Mouse (Mus musculus) spleen, adult 18-20 months (tissue): ENCODE data around the gene Bdkrb2.

ENCODE experiments used
- DNase-seq, 2 experiments: peaks; one replicate each; pipeline ENCODE4 v3.0.0; 2022; ENCODE audit warnings: mixed read lengths in 2 of 2

Gene Bdkrb2

DNA sequence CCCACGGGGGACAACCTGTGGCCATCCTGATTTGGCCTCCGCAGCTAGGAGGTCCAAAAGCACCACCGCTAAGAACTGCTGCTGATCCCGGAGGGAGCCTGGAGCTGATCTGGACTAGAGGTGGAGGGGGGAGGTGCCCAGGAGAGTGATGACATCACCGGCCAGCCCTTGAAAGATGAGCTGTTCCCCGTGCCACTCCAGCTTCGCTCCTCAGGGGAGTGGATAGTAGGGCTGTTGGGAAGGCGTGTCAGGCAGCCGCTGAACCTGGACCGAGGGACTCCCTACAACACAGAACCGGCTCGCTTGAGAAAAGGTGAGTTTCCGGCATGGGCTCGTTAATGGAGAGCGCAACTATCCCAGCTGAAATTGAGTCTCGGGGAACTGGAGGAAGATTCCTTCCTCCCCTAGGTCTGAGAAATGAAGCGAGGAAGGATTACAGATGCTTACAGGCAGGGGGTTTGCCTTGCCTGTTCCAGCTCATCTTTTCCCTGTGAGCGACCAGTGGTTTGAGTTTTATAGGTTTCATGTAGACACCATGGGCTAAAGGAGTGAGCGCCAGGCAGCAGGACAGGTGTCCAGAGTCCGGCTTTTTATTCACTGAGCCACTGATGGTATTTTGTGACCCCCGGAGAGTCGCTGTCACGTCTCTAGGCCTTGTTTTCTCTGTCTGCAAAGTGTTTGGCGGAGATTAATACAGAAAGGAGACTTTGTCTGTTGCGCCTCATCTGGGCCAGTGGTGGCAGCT, at the start of gene Bdkrb2:
Gene Bdkrb2 (plus strand): TSS at position 291 of the 745 bp plus-strand sequence.
- DNase-seq: no peak

DNA sequence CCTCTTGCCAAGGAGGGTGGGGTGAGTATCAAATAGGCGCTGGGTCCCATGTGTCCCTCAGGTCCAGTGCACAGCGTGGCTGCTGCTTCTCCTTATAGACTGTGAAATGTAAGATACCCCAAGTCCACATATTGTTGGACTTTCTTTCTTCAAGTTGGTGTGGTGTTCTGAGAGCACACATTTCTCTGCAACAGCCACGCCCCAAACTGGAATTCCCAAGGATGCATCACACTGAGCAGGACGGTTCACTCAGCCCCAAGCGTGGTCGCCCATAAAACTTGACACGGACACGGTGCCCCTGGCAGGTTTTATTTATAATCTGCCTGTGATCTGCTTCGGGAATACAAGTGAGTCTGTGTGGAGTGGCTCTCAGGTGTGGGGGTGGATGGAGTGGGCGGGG, 48.9 kb upstream of the Bdkrb2 start:
- DNase-seq: no peak

DNA sequence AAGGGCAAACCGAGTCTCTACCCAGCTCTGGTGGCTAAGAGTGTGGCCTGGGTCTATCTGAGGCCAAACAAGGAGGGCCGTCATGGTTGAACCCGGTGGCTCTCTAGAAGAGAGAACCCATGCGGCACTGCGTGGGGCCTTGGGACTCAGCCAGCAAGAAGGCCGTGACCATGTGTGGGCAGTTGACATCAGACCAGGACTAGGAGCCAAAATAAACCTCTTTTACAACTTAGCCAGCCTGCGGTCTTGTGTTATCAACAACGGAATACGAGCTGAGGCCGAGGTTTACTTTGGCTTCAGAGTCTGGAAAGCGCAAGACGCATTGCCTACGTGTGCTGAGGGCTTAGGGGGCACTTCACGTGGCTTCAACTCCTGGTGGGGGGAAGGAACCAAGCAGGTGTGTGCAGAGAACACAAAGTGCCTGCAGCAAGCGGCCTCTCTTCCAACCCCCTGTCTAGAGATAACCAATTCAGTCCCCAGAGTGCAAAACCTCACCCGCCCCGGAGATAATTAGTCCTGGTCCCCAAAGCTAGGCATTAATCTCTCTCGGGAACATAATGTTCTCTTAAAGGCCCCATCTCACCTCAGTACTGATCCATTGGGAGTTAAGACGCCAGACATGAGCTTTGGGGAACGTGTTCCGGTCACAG, 45.9 kb upstream of the Bdkrb2 start:
- DNase-seq: no peak

DNA sequence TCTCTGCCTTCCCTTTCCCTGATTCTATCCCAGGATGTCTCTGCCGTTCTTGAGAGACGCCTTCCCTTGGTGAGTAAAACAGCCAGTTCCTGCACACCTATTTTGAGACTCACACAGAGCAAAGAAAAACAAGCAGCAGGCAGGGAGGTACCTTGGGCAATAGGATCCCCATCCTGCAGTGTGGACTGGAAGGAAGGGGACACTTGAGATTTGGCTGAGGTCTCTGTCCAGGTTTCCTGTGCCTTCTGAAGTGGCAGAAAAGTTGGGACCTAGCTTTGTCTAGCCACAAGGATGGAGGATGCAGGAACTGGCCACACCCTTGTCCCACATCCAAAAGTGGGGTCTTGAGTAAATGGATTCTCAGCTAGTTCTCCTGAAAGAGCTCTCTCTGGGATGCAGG, 43.2 kb upstream of the Bdkrb2 start:
- DNase-seq: no peak

DNA sequence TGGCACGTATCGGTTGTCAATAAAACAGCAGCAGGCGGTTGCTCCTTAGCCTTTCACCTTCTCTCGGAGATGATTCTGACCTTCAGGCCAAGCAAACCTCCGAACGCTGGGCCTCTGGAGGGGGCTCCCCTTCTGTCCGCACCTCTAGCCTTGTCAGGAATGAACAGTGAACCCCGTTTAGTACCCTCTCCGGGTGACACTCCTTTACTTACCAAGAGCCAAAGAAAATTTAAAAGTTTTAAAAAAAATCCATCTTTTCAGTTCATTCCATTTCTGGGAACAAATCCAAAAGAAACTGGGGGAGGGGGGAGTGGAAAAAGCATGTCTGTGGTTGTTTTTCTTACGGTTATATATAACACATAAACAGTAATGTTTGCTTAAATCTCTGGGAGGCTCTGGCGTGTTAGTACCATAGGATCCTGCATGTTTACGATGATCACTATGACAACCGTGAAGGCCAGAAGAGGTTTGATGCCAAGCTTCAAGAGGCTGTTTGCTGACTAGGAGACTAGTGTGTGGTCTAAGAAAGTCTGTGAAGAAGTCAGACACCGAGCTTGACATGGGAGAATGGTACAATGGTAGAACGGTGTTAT, 41.8 kb upstream of the Bdkrb2 start:
- no peak for DNase-seq

DNA sequence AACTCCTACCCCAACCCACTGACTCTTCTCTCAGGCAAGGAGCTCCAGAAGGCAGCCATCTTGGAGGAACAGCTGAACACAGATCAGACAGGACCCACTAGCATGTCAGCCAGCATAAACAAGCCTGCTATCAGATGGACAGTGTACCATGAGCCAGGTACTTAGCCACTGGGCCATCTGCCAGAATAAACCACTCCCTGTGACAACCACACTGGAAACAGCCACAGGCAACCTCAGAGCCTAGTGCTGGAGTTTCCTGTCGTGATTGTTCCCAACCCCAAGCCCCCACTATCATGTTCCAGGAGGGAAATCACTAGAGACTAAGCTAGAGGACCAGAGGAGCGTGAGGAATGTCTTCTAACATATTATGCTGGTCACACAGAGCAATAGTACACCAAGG, 39.3 kb upstream of the Bdkrb2 start:
- DNase-seq: no peak

DNA sequence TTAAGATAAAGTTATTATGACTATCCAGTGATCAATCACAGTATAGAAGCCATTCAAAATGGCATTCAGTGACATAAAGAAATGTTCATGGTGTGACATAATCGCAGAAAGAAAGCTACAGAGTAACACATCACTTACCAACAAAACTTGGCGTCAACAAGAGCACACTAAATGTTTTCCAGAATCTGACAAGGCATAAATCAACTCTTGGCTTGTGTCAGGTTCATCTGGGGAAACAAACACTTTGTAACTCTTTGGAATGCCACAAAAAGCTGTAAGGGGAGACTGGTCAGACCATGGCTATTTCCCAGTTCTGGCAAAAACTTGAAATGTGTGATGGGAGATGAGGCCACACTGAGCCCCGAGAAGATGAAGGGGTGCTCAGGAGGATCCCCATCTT, 36.8 kb upstream of the Bdkrb2 start:
- no peak for DNase-seq

DNA sequence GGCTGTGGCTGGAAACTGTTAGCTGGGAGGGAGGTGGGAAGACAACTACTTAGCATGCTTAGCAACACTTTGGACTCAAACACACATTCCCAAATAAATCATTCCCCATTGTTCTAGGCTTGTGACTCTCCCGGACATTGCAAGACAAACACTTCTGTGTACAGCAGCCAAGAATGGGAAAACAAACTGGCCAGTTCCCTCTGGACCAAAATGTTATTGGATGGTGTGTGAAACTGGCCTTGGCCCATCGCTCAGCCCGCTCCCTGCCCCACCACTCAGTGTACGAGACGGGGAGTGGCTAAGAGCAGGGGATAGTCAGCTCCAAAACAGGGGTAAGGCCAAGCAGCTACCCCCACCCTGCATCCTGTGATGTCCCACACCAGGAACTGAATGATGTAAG, 36.2 kb upstream of the Bdkrb2 start:
- no peak for DNase-seq

DNA sequence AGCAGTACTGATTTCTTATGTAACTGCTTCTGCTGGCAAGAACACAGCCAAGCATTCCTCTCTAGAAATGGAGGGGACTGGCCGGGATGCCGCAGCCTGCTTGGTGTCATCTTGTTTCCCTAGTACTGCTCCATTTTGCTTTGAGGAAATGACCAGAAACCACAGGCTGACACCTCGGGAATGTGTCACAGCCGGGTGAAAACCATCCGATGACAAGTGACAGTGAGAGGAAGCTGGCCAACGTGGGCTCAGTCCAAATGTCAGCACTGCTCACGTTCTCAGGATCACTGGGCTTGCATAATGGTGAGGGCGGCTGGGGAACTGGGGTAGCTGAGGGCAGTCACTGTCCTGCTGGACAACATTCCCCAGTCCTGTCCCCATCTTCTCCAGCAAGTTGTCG, 33.5 kb upstream of the Bdkrb2 start:
- no peak for DNase-seq

DNA sequence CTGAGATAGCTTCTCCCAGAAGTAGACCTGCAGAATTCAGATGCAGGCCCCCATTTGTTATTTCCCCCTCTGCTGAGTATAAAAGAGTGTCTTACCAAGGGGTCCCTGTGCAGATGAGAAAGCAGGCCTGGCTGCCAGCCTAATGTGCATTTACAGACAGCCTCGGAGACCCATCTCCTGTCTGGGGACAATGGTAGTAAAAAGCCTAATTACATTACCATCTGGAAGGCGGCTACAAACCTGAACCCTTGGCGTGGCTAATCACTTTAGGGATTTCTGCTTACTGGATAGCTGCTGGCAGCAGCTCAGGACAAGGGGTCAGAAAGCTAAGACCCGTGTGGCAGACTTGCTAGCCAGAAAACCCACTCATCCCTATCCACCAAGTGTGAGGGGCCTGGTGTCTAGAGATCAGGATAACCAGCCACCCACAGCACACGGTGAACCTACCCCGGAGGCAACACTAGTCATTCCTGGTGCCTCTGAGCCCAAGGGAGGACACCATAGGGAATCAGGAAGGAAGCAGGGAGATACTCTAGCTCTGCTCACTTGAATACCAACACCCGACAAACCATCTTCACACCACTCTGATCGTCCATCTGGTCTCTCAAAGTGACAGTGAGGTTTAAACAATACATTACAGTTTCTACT, 31.2 kb upstream of the Bdkrb2 start:
- no peak for DNase-seq

DNA sequence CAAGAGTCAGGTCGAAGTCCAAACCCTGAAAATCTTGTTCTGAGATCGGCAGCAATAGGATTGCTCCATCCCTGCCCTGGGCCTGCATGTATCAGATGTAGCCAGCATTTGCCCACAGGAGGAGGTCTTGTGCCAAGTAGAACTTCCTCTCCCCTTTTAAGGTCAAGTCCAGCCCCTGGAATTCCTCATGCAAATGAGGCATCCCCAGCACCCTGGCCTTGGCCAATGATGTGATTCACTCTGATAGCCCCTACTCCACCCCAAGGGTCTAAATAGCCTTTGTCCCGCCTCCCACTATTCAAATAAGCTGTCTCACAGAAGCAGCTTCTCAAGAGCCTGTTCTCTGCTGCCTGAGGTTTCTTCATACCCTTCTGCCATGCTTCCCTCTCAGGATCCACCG, 28.2 kb upstream of the Bdkrb2 start:
- no peak for DNase-seq

DNA sequence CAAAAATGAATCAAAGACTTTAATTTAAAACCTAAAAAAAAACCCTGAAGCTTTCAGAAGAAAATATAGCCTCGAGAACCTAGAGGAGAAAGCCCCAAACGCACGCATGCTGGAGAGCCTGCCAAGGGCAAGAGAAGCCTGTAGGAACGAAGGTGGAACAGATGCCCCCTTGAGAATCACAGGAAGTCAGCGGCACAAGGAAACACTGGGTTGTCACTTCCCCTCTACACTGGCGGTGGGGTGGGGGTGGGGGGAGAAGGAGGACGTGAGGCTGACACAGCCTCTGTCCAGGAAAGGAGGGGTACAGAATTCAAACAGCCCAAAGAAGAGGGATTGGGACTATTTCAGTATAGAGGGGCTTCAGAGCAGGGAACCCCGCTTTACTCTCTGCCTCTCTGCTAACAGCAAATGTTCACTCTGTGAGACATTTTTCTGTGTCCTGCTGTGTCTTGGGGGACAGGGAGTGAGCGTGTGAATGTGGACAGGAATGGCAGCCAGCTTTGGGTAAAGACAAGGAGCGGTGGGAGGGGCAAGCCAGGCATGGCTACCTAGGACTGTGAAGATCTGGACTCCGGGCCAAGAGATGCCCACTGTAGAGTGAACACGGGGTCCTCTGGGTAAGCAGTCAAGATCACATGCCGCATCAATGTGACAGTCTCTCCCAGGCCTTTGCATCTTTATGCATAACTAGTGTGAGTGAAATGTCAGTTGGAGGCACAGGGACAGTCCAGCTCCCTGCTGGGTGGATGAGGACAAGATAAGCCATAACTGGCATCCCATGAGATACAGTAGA, 26.9 kb upstream of the Bdkrb2 start:
- DNase-seq: no peak

DNA sequence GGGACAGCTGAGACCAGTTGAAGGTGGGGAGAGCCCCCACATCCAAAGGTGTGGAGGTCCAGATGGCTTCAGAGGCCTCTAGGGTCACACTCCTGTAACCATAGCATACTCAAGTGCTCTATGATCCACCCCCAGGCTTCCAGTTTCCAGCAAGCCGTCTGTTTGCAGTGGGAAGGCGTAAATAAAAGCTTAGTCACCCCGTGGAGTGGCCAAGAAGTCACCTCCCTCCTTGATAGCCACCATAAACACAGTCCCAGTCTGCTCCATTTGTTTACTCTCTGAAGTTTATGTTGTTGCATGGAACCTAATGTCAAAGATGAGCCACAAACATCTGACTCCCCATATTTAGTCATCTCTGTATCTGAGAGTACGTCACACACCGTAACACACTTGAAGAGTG, 25.9 kb upstream of the Bdkrb2 start:
- DNase-seq: no peak

DNA sequence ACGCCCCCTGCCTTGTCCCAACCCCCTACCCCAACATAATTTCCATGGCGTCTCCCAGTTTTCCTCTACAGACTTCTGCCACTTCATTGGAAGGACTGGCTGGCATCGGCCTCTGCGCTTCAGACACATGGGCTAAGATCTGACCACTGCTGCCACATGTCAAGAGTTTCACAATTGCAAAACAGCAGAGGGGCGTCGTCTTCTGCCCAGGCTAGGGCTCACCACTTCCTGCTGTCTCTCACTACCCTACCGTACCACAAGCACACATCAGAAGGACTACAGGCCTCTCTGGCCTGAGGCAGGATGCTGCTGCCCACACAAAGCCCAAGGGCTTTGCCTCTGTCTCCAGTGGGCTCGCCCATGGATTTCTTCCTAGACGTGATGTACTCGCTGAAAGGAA, 23.4 kb upstream of the Bdkrb2 start:
- DNase-seq: no peak

DNA sequence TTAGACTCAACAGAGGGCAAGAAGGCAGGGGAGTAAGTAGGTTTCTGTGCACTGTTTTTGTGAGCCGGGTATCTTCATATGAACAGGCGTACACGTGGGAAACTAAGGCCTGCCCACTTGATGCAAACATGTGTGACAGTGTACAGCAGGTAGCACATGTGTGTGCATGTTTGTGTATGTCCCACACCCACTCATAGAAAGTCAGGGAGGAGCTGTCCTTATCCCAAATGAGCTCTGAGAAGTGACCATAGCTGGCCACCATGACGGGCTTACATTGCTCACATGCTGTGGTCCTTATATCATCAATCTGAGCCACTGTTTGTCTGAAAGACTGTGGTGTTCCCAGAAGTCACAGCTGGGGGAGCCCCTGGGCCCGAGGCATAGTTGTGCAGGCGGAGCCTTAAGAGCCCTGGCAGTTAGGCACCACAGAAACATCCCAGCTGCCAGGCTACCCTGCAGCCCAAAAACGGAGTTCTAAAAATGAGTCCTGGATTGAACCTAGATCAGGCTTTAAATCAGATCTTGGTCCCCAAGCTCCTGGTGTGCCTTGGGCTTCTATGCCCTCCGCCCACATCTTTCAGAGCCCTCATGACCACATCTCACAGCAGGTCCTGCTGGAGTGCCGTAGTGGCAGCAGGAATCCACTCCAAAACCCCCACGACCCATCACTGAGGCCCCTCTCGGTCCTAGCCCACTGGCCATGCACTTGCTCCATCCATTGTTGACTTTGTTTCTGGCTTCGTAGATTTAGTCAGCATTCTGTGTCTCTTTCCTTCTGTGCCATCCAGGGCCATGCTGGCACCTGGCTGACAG, 21.2 kb upstream of the Bdkrb2 start:
- DNase-seq: no peak

DNA sequence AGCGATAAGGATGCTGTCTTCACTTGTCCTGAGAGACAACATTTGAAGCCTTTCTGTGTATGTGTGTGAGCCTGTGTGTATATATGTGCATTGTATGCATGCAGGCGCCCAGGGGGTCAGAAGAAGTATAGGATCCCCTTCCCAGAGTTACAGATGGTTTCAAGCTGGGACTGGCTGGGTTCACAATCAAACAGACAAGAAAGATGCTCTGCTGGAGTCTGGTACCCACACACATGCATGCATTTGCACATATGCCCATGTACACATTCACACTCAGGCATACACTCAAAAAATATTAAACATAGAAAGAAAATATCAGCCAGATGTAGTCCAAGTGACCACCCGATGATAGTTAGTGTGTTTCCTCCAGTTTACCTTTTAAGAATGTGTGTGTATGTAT, 20.5 kb upstream of the Bdkrb2 start:
- DNase-seq: no peak

DNA sequence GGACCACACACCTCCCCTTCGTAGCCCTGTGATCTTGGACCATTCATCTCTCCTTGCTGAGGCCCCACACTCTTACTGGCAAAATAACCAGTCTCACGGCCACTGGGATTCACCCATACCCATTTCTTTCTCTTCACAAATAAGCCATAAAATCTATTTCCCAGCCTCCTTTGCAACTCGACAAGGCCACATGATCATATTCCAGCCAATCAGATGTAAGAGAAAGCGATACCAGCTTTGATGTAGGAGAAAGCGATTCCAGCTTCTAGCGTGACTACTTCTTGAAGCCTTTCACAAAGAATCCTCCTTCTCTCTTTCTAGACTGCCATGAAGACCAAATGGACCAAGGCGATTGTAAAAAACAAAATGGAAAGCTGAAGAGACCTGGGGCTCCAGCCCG, 19.9 kb upstream of the Bdkrb2 start:
- DNase-seq: no peak

DNA sequence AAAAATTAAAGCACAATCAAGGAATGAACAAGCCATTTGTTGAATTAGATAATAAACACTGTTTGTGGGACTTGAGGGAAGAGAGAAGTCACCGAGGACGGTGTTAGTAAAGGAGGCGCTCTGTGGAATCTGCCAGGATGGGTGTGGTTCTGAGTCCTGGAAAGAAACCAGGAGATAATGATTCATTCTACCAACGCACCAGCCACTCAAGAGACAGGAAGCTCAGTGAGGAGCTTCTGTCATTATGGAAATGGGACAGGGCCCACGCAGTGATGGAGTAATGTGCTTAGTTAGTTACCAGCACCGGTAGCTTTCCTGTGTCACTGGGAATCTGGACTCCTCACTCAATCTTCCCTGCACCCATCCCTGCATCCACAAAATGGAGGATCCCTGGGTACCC, 19.3 kb upstream of the Bdkrb2 start:
- DNase-seq: no peak

DNA sequence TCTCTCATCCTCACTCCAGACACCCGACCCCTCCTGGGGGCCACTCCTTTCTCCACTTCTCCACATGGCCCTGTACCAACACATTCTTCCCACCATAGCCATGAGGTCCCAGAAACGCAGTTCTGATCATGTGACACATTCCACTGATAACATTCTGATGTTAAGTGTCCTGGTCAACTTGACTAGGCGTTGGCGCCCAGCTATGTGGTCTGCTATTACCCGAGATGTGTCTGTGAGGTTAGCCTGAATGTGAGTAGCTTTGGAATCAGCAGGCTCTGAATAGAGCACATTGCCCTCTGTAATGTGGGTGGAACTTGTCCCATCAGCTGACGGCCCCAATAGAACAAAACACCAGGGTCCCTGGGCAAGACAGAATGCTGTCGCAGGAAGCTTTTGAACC, 18.2 kb upstream of the Bdkrb2 start:
- no peak for DNase-seq

DNA sequence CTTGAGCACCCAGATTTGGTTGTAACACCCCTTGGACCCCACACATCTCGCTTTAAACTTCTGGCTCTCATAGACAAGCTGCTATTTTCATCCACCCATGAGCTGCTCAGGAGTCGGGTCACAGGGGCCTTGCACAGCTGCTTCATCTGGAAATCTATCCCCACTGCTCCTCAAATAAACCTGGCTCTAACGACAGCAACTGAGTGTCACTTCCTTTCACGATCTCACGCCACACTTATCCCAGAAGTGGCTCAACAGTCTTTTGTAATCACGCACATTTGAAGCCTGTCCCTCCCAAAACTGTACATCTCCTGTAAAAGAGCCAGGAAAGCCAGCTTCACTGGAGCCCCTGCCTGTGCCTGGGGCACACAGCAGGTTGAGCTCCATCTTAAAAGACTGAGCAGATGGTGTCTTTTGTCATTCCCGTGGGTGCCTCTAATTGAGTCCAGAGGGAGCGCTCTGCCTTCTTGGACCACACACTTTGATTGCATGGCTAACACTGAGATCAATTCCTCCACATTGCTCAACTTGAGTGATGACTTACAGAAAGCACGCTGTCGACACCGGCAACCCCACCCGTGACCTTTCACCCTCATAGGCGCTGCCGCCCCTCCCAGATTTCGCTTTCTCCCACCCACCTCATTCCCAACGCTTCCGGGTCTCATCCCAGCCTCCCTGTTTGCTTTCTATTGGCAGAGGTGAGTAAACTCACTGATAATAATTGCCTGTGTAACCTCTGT, 17.2 kb upstream of the Bdkrb2 start:
- DNase-seq: no peak

DNA sequence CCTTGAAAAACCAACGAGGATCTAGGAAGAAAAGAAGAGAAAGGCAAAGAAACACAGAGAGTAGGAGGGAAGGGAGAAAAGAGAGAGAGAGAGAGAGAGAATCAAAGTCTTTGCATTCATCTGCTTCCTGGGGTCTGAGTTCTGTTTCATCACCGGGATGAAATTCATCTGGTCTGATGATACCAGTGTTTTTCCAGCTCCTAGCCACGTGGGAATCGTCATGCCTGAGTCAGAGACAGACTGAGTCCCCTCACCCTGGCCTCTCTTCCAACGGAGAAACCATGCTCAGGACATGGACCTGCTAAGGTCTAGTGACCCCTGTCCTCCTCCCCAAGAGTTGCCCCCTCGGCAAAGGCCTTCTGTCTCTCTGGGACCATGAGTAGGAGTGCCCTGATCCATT, 16.5 kb upstream of the Bdkrb2 start:
- no peak for DNase-seq

DNA sequence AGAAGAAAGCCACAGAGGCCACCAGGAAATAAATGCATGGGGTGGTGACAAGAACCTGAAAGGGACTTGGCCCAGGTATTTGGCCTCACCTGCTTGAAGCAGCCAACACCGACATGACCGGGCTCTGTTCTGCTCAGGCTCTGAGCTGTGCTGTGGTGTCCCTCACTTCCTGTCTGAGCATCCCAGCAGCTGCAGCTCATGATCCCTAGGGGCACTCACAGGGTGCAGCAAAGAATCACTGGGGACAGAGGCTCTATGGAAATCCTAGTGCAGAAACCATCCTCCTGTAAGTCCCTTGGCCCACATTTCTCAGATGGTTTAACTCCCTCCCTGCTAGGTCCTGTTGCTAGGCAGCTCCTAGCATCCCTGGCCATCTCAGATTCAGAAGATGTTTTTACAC, 15.9 kb upstream of the Bdkrb2 start:
- DNase-seq: no peak
